14 mouse cellular contexts compared by ENCODE assay signal in genomic region chr7:13314095-13314597, GRCm38 (mm10). TPM values are rescaled to one million over a fixed set of nuclear protein-coding genes. Genes with fewer than 3 reads are reported as not detected.
A peak's percentile ranks its signal among the peaks of the same experiment; 100 is the strongest.
DNase-seq lines count a peak whose midpoint lies in the region; ATAC-seq and TF ChIP-seq lines count a peak whose summit lies in the region.
"Had no signal": no experiment of that assay in that cellular context is flagged by ENCODE, and none has a peak within 500 bp of the region (broad histone marks: within the 10 kb centered on the region; RNA-seq: fewer than 3 reads in every experiment).

No protein-coding gene starts in this region.

- no peak for DNase-seq in heart, postnatal 36 days
- peak; percentile 1 for DNase-seq in midbrain, postnatal 0 days (ENCODE audit: low spot score)
- DNase-seq in stomach, postnatal 0 days (ENCODE audit: low spot score): peak; percentile 24
- DNase-seq in layer of hippocampus, adult 18-20 months (ENCODE audit: low spot score in 2 of 2): no peak
- no peak for DNase-seq in forebrain, embryonic 11.5 days (ENCODE audit: low spot score)
- DNase-seq: cerebellum, adult 8-10 months had no signal

- WGBS in heart, embryonic 16.5 days: 46% methylated on average over 5 of the region's 5 CpGs
- WGBS in midbrain, postnatal 0 days: 85% methylated on average over 5 of the region's 5 CpGs
- 91% methylated on average over 5 of the region's 5 CpGs for WGBS in midbrain, embryonic 15.5 days
- 57% methylated on average over 5 of the region's 5 CpGs for WGBS in embryonic facial prominence, embryonic 15.5 days
- 48% methylated on average over 5 of the region's 5 CpGs for whole genome bisulfite sequencing in stomach, postnatal 0 days
- WGBS in forebrain, embryonic 11.5 days: 96% methylated on average over 5 of the region's 5 CpGs

- intact Hi-C loops in heart, postnatal 36 days (cut with DNase I): no loop called here

- no peak overlapping the region for H3K9ac ChIP-seq in heart, embryonic 16.5 days (ENCODE audit: low read length)
- no peak overlapping the region for H3K9ac ChIP-seq in midbrain, postnatal 0 days (replicated peaks; ENCODE audit: low read length, poor library complexity, severe bottlenecking)
- no peak overlapping the region for H3K9ac ChIP-seq in midbrain, embryonic 15.5 days
- H3K9ac ChIP-seq in embryonic facial prominence, embryonic 15.5 days: no peak overlapping the region
- H3K9ac ChIP-seq in stomach, postnatal 0 days (ENCODE audit: low read length): no peak overlapping the region
- H3K9ac ChIP-seq in forebrain, embryonic 11.5 days (ENCODE audit: low read length): no peak overlapping the region
- H3K9ac ChIP-seq: heart, embryonic 15.5 days; limb, embryonic 13.5 days; lung, embryonic 15.5 days had no signal

- no peak for TF ChIP-seq CTCF in midbrain, postnatal 0 days (IDR thresholded peaks at IDR 0.05)
- TF ChIP-seq CTCF in stomach, postnatal 0 days (IDR thresholded peaks at IDR 0.05; ENCODE audit: low read depth): no peak

- H3K36me3 ChIP-seq in heart, embryonic 16.5 days (ENCODE audit: control insufficient read depth, insufficient read depth): peaks cover 2% of the 10 kb centered on the region
- H3K36me3 ChIP-seq in midbrain, postnatal 0 days (ENCODE audit: insufficient read depth, low read length): peaks cover 21% of the 10 kb centered on the region
- H3K36me3 ChIP-seq in midbrain, embryonic 15.5 days (replicated peaks): peaks cover 17% of the 10 kb centered on the region
- H3K36me3 ChIP-seq in embryonic facial prominence, embryonic 15.5 days: peaks cover 40% of the 10 kb centered on the region
- no peaks in the 10 kb centered on the region; the same call in 1 of the 2 replicates for H3K36me3 ChIP-seq in stomach, postnatal 0 days (ENCODE audit: control insufficient read depth, insufficient read depth, low read length)
- no peaks in the 10 kb centered on the region; the same call in 1 of the 2 replicates for H3K36me3 ChIP-seq in forebrain, embryonic 11.5 days (ENCODE audit: control insufficient read depth, insufficient read depth, low read length)

- H3K9me3 ChIP-seq in heart, embryonic 16.5 days (replicated peaks; ENCODE audit: control insufficient read depth, low read length): no peaks in the 10 kb centered on the region
- H3K9me3 ChIP-seq in midbrain, postnatal 0 days (ENCODE audit: low read length): no peaks in the 10 kb centered on the region
- no peaks in the 10 kb centered on the region for H3K9me3 ChIP-seq in midbrain, embryonic 15.5 days
- no peaks in the 10 kb centered on the region for H3K9me3 ChIP-seq in embryonic facial prominence, embryonic 15.5 days (replicated peaks)
- no peaks in the 10 kb centered on the region for H3K9me3 ChIP-seq in stomach, postnatal 0 days (ENCODE audit: control insufficient read depth, low read length)
- no peaks in the 10 kb centered on the region for H3K9me3 ChIP-seq in forebrain, embryonic 11.5 days (ENCODE audit: control insufficient read depth, low read length)
- H3K9me3 ChIP-seq: heart, embryonic 15.5 days; limb, embryonic 13.5 days; lung, embryonic 15.5 days had no signal

- 0 out of 2 replicates have a peak overlapping the region, but pooled peaks have one; percentile 10 for H3K27ac ChIP-seq in heart, embryonic 16.5 days (ENCODE audit: low read length)
- no peak overlapping the region for H3K27ac ChIP-seq in midbrain, postnatal 0 days (ENCODE audit: low read depth, low read length)
- no peak overlapping the region for H3K27ac ChIP-seq in midbrain, embryonic 15.5 days
- peak overlapping the region; percentile 70 for H3K27ac ChIP-seq in embryonic facial prominence, embryonic 15.5 days (replicated peaks)
- peak overlapping the region; percentile 53 for H3K27ac ChIP-seq in stomach, postnatal 0 days (replicated peaks)
- no peak overlapping the region for H3K27ac ChIP-seq in forebrain, embryonic 11.5 days (ENCODE audit: low read depth, low read length)
- H3K27ac ChIP-seq: heart, embryonic 15.5 days; limb, embryonic 13.5 days; lung, embryonic 15.5 days had no signal

- TF ChIP-seq EP300 in stomach, postnatal 0 days (optimal IDR thresholded peaks at IDR 0.05): no peak

- 0 out of 2 replicates have a peak, but pooled peaks cover 3% of the 10 kb centered on the region for H3K4me1 ChIP-seq in heart, embryonic 16.5 days (ENCODE audit: control insufficient read depth, insufficient read depth, low read length)
- H3K4me1 ChIP-seq in midbrain, postnatal 0 days (ENCODE audit: insufficient read depth, low read length): no peaks in the 10 kb centered on the region
- no peaks in the 10 kb centered on the region for H3K4me1 ChIP-seq in midbrain, embryonic 15.5 days
- peaks cover 9% of the 10 kb centered on the region; the same call in 1 of the 2 replicates for H3K4me1 ChIP-seq in embryonic facial prominence, embryonic 15.5 days
- H3K4me1 ChIP-seq in stomach, postnatal 0 days (replicated peaks; ENCODE audit: control insufficient read depth, insufficient read depth): no peaks in the 10 kb centered on the region
- H3K4me1 ChIP-seq in forebrain, embryonic 11.5 days (replicated peaks; ENCODE audit: control insufficient read depth, insufficient read depth, low read length): no peaks in the 10 kb centered on the region
- H3K4me1 ChIP-seq: heart, embryonic 15.5 days; limb, embryonic 13.5 days; lung, embryonic 15.5 days had no signal

- no peaks in the 10 kb centered on the region for H3K27me3 ChIP-seq in heart, embryonic 16.5 days (ENCODE audit: control insufficient read depth, insufficient read depth, low read length)
- no peaks in the 10 kb centered on the region for H3K27me3 ChIP-seq in midbrain, postnatal 0 days (ENCODE audit: insufficient read depth, low read length)
- no peaks in the 10 kb centered on the region for H3K27me3 ChIP-seq in midbrain, embryonic 15.5 days (replicated peaks)
- no peaks in the 10 kb centered on the region for H3K27me3 ChIP-seq in embryonic facial prominence, embryonic 15.5 days
- H3K27me3 ChIP-seq in stomach, postnatal 0 days (ENCODE audit: control insufficient read depth, insufficient read depth, low read length): no peaks in the 10 kb centered on the region
- no peaks in the 10 kb centered on the region for H3K27me3 ChIP-seq in forebrain, embryonic 11.5 days (ENCODE audit: control insufficient read depth, insufficient read depth, low read length)
- H3K27me3 ChIP-seq: CH12.LX; heart, embryonic 15.5 days; limb, embryonic 13.5 days; lung, embryonic 15.5 days had no signal

- ATAC-seq in heart, embryonic 16.5 days (replicated peaks; ENCODE audit: extremely low read depth, insufficient read depth, low FRiP score): peak; percentile 57
- ATAC-seq in midbrain, postnatal 0 days (ENCODE audit: low FRiP score): no peak
- no peak for ATAC-seq in midbrain, embryonic 15.5 days (replicated peaks)
- peak; percentile 75 for ATAC-seq in embryonic facial prominence, embryonic 15.5 days (ENCODE audit: insufficient number of reproducible peaks, low FRiP score, low TSS enrichment, low read depth)
- no peak for ATAC-seq in stomach, postnatal 0 days (ENCODE audit: low FRiP score, low TSS enrichment)
- ATAC-seq in forebrain, embryonic 11.5 days (replicated peaks; ENCODE audit: low FRiP score): no peak

- H3K4me3 ChIP-seq in heart, embryonic 16.5 days (ENCODE audit: low read length): no peak overlapping the region
- no peak overlapping the region for H3K4me3 ChIP-seq in midbrain, postnatal 0 days (ENCODE audit: low read depth, low read length)
- no peak overlapping the region for H3K4me3 ChIP-seq in midbrain, embryonic 15.5 days
- H3K4me3 ChIP-seq in embryonic facial prominence, embryonic 15.5 days (replicated peaks): no peak overlapping the region
- no peak overlapping the region for H3K4me3 ChIP-seq in stomach, postnatal 0 days (ENCODE audit: low read depth, low read length)
- H3K4me3 ChIP-seq in forebrain, embryonic 11.5 days (ENCODE audit: low read depth, low read length): no peak overlapping the region
- H3K4me3 ChIP-seq: heart, embryonic 15.5 days; limb, embryonic 13.5 days; lung, embryonic 15.5 days had no signal

- no peak overlapping the region for H3K4me2 ChIP-seq in heart, embryonic 16.5 days (ENCODE audit: low read depth, low read length)
- no peak overlapping the region for H3K4me2 ChIP-seq in midbrain, postnatal 0 days (ENCODE audit: low read depth, low read length, poor library complexity, severe bottlenecking)
- H3K4me2 ChIP-seq in midbrain, embryonic 15.5 days: no peak overlapping the region
- H3K4me2 ChIP-seq in embryonic facial prominence, embryonic 15.5 days (replicated peaks): no peak overlapping the region
- H3K4me2 ChIP-seq in stomach, postnatal 0 days (replicated peaks; ENCODE audit: low read depth): no peak overlapping the region
- H3K4me2 ChIP-seq in forebrain, embryonic 11.5 days (ENCODE audit: low read depth, low read length, severe bottlenecking): no peak overlapping the region
- H3K4me2 ChIP-seq: heart, embryonic 15.5 days; limb, embryonic 13.5 days; lung, embryonic 15.5 days; midbrain, embryonic 11.5 days had no signal

RNA-seq across cellular contexts. Expression of gene Pla2g4c, which starts 10.3 kb away (rescaled TPM):
- polyA plus RNA-seq in heart, embryonic 16.5 days (2015; fragmentation: Nextera tagmentation; extraction: Ambion mirVana): 0.39 and 0.67 TPM in 2 replicates
- under 1 TPM in 1 of 2 experiments, not detected in 1; 0.14 TPM for total RNA-seq in heart, postnatal 36 days (2021)
- total RNA-seq in midbrain, postnatal 0 days (2014; rRNA removed): 0.16 and 0.61 TPM in 2 replicates
- polyA plus RNA-seq in midbrain, postnatal 0 days (2015; fragmentation: Nextera tagmentation; extraction: Ambion mirVana): 0.27 and 0.32 TPM in 2 replicates
- 1.0 and 1.3 TPM in 2 replicates for polyA plus RNA-seq in midbrain, embryonic 15.5 days (2015; fragmentation: Nextera tagmentation; extraction: Ambion mirVana)
- polyA plus RNA-seq in embryonic facial prominence, embryonic 15.5 days (2015; fragmentation: Nextera tagmentation; extraction: Ambion mirVana): 1.2 TPM in 2 replicates
- 1.1 and 1.2 TPM in 2 replicates for polyA plus RNA-seq in stomach, postnatal 0 days (2015; fragmentation: Nextera tagmentation; extraction: Ambion mirVana)
- total RNA-seq in layer of hippocampus, adult 18-20 months (2021): under 1 TPM in 1 of 2 experiments, not detected in 1; 0.20 TPM
- 1.9 and 3.1 TPM in 2 replicates for polyA plus RNA-seq in forebrain, embryonic 11.5 days (2014; fragmentation: Nextera tagmentation; extraction: Ambion mirVana)

RNA-seq across cellular contexts. Expression of gene Zswim9, which starts 35.6 kb away (rescaled TPM):
- polyA plus RNA-seq in heart, embryonic 16.5 days (2015; fragmentation: Nextera tagmentation; extraction: Ambion mirVana): 6.8 and 7.8 TPM in 2 replicates
- total RNA-seq in heart, postnatal 36 days (2021): 1 to 10 TPM; 7.8 to 8.1 TPM
- 10.9 and 11.5 TPM in 2 replicates for total RNA-seq in midbrain, postnatal 0 days (2014; rRNA removed)
- 6.6 and 8.1 TPM in 2 replicates for polyA plus RNA-seq in midbrain, postnatal 0 days (2015; fragmentation: Nextera tagmentation; extraction: Ambion mirVana)
- 16.9 and 18.0 TPM in 2 replicates for polyA plus RNA-seq in midbrain, embryonic 15.5 days (2015; fragmentation: Nextera tagmentation; extraction: Ambion mirVana)
- 10.7 TPM in 2 replicates for polyA plus RNA-seq in embryonic facial prominence, embryonic 15.5 days (2015; fragmentation: Nextera tagmentation; extraction: Ambion mirVana)
- polyA plus RNA-seq in stomach, postnatal 0 days (2015; fragmentation: Nextera tagmentation; extraction: Ambion mirVana): 2.1 and 2.9 TPM in 2 replicates
- 10 to 100 TPM; 15.4 to 16.7 TPM for total RNA-seq in layer of hippocampus, adult 18-20 months (2021)
- polyA plus RNA-seq in forebrain, embryonic 11.5 days (2014; fragmentation: Nextera tagmentation; extraction: Ambion mirVana): 7.4 and 11.5 TPM in 2 replicates

RNA-seq across cellular contexts. Expression of gene Lig1, which starts 37.1 kb away (rescaled TPM):
- 52.0 and 58.2 TPM in 2 replicates for polyA plus RNA-seq in heart, embryonic 16.5 days (2015; fragmentation: Nextera tagmentation; extraction: Ambion mirVana)
- 1 to 10 TPM; 3.5 to 5.0 TPM for total RNA-seq in heart, postnatal 36 days (2021)
- 14.3 and 15.9 TPM in 2 replicates for total RNA-seq in midbrain, postnatal 0 days (2014; rRNA removed)
- polyA plus RNA-seq in midbrain, postnatal 0 days (2015; fragmentation: Nextera tagmentation; extraction: Ambion mirVana): 33.7 and 35.3 TPM in 2 replicates
- polyA plus RNA-seq in midbrain, embryonic 15.5 days (2015; fragmentation: Nextera tagmentation; extraction: Ambion mirVana): 34.6 and 36.8 TPM in 2 replicates
- 82.4 and 84.8 TPM in 2 replicates for polyA plus RNA-seq in embryonic facial prominence, embryonic 15.5 days (2015; fragmentation: Nextera tagmentation; extraction: Ambion mirVana)
- polyA plus RNA-seq in stomach, postnatal 0 days (2015; fragmentation: Nextera tagmentation; extraction: Ambion mirVana): 29.0 and 32.6 TPM in 2 replicates
- 1 to 10 TPM; 6.0 to 7.4 TPM for total RNA-seq in layer of hippocampus, adult 18-20 months (2021)
- polyA plus RNA-seq in forebrain, embryonic 11.5 days (2014; fragmentation: Nextera tagmentation; extraction: Ambion mirVana): 159 and 172 TPM in 2 replicates

Comparison
In these comparisons a context has a peak if more than half of its experiments do, and no peak if none do; other contexts are left out.
1. ATAC-seq: peak in heart, embryonic 16.5 days (single experiment) and embryonic facial prominence, embryonic 15.5 days (single experiment); none in midbrain, postnatal 0 days (single experiment), midbrain, embryonic 15.5 days (single experiment), stomach, postnatal 0 days (single experiment) and forebrain, embryonic 11.5 days (single experiment).
2. H3K27ac ChIP-seq: peak in heart, embryonic 16.5 days (single experiment), embryonic facial prominence, embryonic 15.5 days (single experiment) and stomach, postnatal 0 days (single experiment); none in midbrain, postnatal 0 days (single experiment), midbrain, embryonic 15.5 days (single experiment) and forebrain, embryonic 11.5 days (single experiment).
3. DNase-seq: peak in midbrain, postnatal 0 days (single experiment) and stomach, postnatal 0 days (single experiment); none in heart, postnatal 36 days (0 of 2), layer of hippocampus, adult 18-20 months (0 of 2) and forebrain, embryonic 11.5 days (single experiment).